Mouse (Mus musculus) embryonic fibroblast, embryonic 13.5 days (primary cell): ENCODE data around the gene 6330409D20Rik.

Source experiments
- CTCF ChIP-seq: IDR thresholded peaks from 2 replicates; pipeline ENCODE4 v1.5.1; 2011; ENCODE audit warnings: mild to moderate bottlenecking, control low read depth, low read length, moderate library complexity, borderline replicate concordance; ENCODE audit not compliant: insufficient read depth
- POLR2A ChIP-seq: IDR thresholded peaks from 2 replicates; pipeline ENCODE4 v1.6.1; 2011; ENCODE audit warnings: low read depth, mild to moderate bottlenecking, control low read depth, low read length, moderate library complexity

DNA sequence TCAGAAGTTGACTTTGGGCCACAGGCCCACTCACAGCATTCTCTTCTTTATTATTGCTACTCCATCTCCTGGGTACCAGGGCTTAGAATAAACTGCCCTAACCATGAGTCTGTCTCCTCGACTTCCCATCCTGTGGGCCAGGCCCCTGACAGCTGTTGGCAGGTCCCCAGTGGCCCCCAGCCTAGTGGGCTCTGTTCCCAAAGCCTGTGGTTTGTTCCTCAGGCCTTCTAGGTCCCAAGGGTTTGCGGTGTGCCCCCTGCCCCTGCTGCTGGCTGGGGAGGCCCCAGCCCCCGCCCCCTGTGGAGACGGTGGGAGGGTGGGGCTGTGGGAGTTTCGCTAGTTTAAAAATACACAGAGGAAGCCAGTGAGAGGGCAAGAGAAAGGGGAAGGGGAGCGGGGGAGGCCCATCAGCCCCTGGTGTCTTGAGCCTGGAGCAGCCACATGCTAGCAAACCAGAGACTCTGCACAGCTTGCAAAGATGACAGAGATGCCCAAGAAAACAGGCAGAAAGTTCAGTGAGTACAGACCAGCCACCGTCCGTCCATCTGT lies 20.1 kb downstream of the 6330409D20Rik start, which contains the start of gene Sh2d3c:
- TF ChIP-seq CTCF (no peak), POLR2A (no peak)
